Mouse (Mus musculus) CD8-positive naive resting alpha-beta T cell, adult 2 months (primary cell): Measurements from ENCODE around the gene Rps6ka5.

Experiments
- DNase-seq, 2 experiments: peaks; one replicate each; pipeline ENCODE4 v3.0.0; 2022; ENCODE audit warnings: low read depth in 2 of 2, low spot score in 2 of 2

Rps6ka5 gene

GRCm38 (mm10) chr12:100503659-100504058 lies 223.1 kb downstream of the Rps6ka5 start:
- DNase-seq, result no peak

- no peak for DNase-seq
These were observed 224.2 kb downstream of the Rps6ka5 start for GRCm38 (mm10) chr12:100502544-100502943.

GRCm38 (mm10) chr12:100501261-100501660 lies 225.5 kb downstream of the Rps6ka5 start:
- DNase-seq, result peak; percentile 46 to 68

- DNase-seq, result no peak
These were observed 227.3 kb downstream of the Rps6ka5 start for GRCm38 (mm10) chr12:100499469-100499868.
